7 mouse cellular contexts compared by ENCODE assay signal in the genomic region with DNA sequence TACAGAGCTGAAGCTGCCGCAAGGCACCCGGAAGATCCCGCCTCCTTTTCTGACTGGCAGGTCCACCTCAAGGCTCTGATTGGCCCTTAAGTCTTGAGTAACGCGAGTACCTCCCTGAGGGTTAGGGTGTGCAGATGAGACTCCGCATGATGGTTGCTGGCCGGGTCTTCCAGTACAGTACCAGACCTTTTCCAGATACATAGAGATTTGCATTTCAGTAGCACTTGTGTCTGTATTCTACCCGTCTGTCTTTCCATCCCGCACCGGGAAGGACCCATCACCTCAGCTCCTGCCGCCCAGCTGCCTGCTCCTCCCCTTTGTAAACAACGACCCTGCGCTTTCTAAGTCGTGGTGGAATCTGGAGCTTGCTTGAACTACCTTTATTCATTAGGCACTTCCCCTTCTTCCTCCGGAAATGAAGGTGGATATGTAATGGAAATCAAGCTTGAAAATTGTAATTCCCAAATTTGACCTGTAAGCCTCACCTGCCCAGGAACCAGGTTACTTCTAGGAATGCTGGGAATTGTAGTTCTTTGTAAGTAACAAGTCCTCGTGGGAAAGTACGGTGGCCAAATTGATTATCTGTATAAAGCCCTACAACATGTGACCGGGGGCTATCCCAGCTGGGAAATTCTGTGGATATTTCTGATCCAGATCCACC. TPM values are rescaled to one million over a fixed set of nuclear protein-coding genes. Genes with fewer than 3 reads are reported as not detected.
A peak's percentile ranks its signal among the peaks of the same experiment; 100 is the strongest.
DNase-seq lines count a peak whose midpoint lies in the region; ATAC-seq lines count a peak whose summit lies in the region.

TSS of gene Gm20449 (minus strand) at position 29 of the 661 bp plus-strand sequence.
TSS of gene AW146154 (minus strand) at position 502 of the 661 bp plus-strand sequence.

- peak within 1 kb of the TSS; percentile 71 for H3K9ac ChIP-seq in intestine, embryonic 16.5 days (ENCODE audit: low read depth, low read length)
- H3K9ac ChIP-seq in midbrain, embryonic 11.5 days (ENCODE audit: low read length) = peak within 1 kb of the TSS; percentile 57

- peak; percentile 99 for ATAC-seq in intestine, embryonic 16.5 days
- ATAC-seq in midbrain, embryonic 11.5 days (ENCODE audit: low FRiP score) = peak; percentile 99

- peak within 1 kb of the TSS; percentile 91 for H3K4me2 ChIP-seq in intestine, embryonic 16.5 days (ENCODE audit: low read depth, low read length)
- peak within 1 kb of the TSS; percentile 62 for H3K4me2 ChIP-seq in midbrain, embryonic 11.5 days

- intact Hi-C loops in left cerebral cortex, postnatal 36 days (cut with DNase I) = loop anchor here (1.0 to 10.0 kb wide), 5 partner anchors 99 to 1782 kb away; partner anchors contain the start of genes 2610021A01Rik, AI987944 and Zfp788

- no peaks in the 10 kb centered on the region for H3K27me3 ChIP-seq in intestine, embryonic 16.5 days (replicated peaks; ENCODE audit: control insufficient read depth, insufficient read depth, low read length)
- H3K27me3 ChIP-seq in midbrain, embryonic 11.5 days (ENCODE audit: control insufficient read depth, insufficient read depth, low read length) = no peaks in the 10 kb centered on the region

- DNase-seq in adrenal gland, adult 8-10 months = peak; percentile 97
- peak; percentile 82 for DNase-seq in embryo, embryonic 9.5 days (ENCODE audit: extremely low spot score)
- DNase-seq in gastrocnemius, postnatal 4 days (ENCODE audit: low spot score in 2 of 2) = peak; percentile 89 to 98
- DNase-seq in left cerebral cortex, postnatal 36 days (ENCODE audit: low spot score in 2 of 2) = peak; percentile 97 to 99
- peak; percentile 97 for DNase-seq in midbrain, embryonic 11.5 days (ENCODE audit: low spot score, missing footprints)
- DNase-seq in skeletal muscle tissue, adult 2 months (ENCODE audit: low read depth, low spot score) = peak; percentile 85

- under 1% methylated on average over 18 of the region's 18 CpGs for WGBS in intestine, embryonic 16.5 days
- under 1% methylated on average over 18 of the region's 18 CpGs for WGBS in midbrain, embryonic 11.5 days

- H3K9me3 ChIP-seq in intestine, embryonic 16.5 days (ENCODE audit: control insufficient read depth, low read length) = no peaks in the 10 kb centered on the region
- no peaks in the 10 kb centered on the region; the same call in 1 of the 2 replicates for H3K9me3 ChIP-seq in midbrain, embryonic 11.5 days (ENCODE audit: control insufficient read depth, low read length)

- H3K27ac ChIP-seq in intestine, embryonic 16.5 days (ENCODE audit: low read length) = peak within 1 kb of the TSS; percentile 75
- no peak within 1 kb of the TSS for H3K27ac ChIP-seq in midbrain, embryonic 11.5 days (ENCODE audit: low read depth, low read length)

- H3K4me1 ChIP-seq in intestine, embryonic 16.5 days (ENCODE audit: control insufficient read depth, insufficient read depth, low read length) = 0 out of 2 replicates have a peak, but pooled peaks cover 2% of the 10 kb centered on the region
- H3K4me1 ChIP-seq in midbrain, embryonic 11.5 days (ENCODE audit: control insufficient read depth, insufficient read depth, low read length) = no peaks in the 10 kb centered on the region

- H3K36me3 ChIP-seq in intestine, embryonic 16.5 days (ENCODE audit: control insufficient read depth, insufficient read depth, low read length) = 0 out of 2 replicates have a peak, but pooled peaks cover 3% of the 10 kb centered on the region
- H3K36me3 ChIP-seq in midbrain, embryonic 11.5 days (ENCODE audit: control insufficient read depth, insufficient read depth, low read length) = no peaks in the 10 kb centered on the region

- H3K4me3 ChIP-seq in intestine, embryonic 16.5 days (ENCODE audit: low read length) = peak within 1 kb of the TSS; percentile 59
- H3K4me3 ChIP-seq in midbrain, embryonic 11.5 days (ENCODE audit: low read depth, low read length) = peak within 1 kb of the TSS; percentile 55

RNA-seq across cellular contexts. Expression of gene Gm20449, which starts in this region (rescaled TPM):
- total RNA-seq in adrenal gland, adult 8-10 months (2022) = under 1 TPM; 0.06 to 0.37 (median 0.09) TPM
- total RNA-seq in gastrocnemius, postnatal 4 days (2021) = under 1 TPM in 1 of 2 experiments, not detected in 1; 0.10 TPM
- 0.05 TPM in 1 of 2 replicates, not detected in the other for polyA plus RNA-seq in intestine, embryonic 16.5 days (2015; fragmentation: Nextera tagmentation; extraction: Ambion mirVana)
- total RNA-seq in left cerebral cortex, postnatal 36 days (2021) = under 1 TPM in 1 of 2 experiments, not detected in 1; 0.17 TPM
- 0.04 and 0.12 TPM in 2 replicates for polyA plus RNA-seq in midbrain, embryonic 11.5 days (2014; fragmentation: Nextera tagmentation; extraction: Ambion mirVana)

RNA-seq across cellular contexts. Expression of gene AW146154, which starts in this region (rescaled TPM):
- total RNA-seq in adrenal gland, adult 8-10 months (2022) = 10 to 100 TPM; 11.7 to 18.0 (median 13.9) TPM
- total RNA-seq in gastrocnemius, postnatal 4 days (2021) = 1 to 10 TPM; 7.5 to 7.9 TPM
- polyA plus RNA-seq in intestine, embryonic 16.5 days (2015; fragmentation: Nextera tagmentation; extraction: Ambion mirVana) = 9.1 and 10.1 TPM in 2 replicates
- total RNA-seq in left cerebral cortex, postnatal 36 days (2021) = 10 to 100 TPM in 1 of 2 experiments, 1 to 10 TPM in 1; 7.5 to 10.0 TPM
- polyA plus RNA-seq in midbrain, embryonic 11.5 days (2014; fragmentation: Nextera tagmentation; extraction: Ambion mirVana) = 6.3 and 8.1 TPM in 2 replicates
